ENCODE assay signal across 15 mouse cellular contexts in the genomic region with DNA sequence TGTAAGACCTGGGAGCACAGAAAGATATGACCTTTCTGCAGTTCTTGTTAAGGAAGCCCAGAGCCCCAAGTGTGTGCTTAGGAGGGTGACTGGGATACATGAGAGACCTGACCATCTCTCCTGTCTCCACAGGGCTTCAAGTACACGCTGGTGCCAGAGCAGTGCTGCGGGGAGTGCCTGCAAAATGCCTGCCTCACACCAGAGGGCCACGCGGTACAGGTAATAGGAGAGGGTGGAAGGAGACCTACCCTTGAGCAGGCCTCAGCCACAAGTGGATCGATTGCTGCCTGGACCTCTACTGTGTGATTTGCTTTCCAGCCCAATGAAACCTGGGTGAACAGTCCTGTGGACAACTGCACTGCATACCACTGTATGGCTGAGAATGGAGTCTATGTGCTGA. TPM values are rescaled to one million over a fixed set of nuclear protein-coding genes. Genes with fewer than 3 reads are reported as not detected.
DNase-seq lines count a peak whose midpoint lies in the region; ATAC-seq and TF ChIP-seq lines count a peak whose summit lies in the region.
"Had no signal": no experiment of that assay in that cellular context is flagged by ENCODE, and none has a peak within 500 bp of the region (broad histone marks: within the 10 kb centered on the region; RNA-seq: fewer than 3 reads in every experiment).

No protein-coding gene starts in this region.

- no peak for ATAC-seq in lung, embryonic 14.5 days (ENCODE audit: insufficient read depth)
- ATAC-seq in liver, embryonic 14.5 days (ENCODE audit: insufficient read depth) = no peak
- ATAC-seq: midbrain, embryonic 15.5 days had no signal

- H3K4me2 ChIP-seq in lung, embryonic 14.5 days = no peak overlapping the region
- no peak overlapping the region for H3K4me2 ChIP-seq in liver, embryonic 14.5 days (ENCODE audit: low read depth)
- H3K4me2 ChIP-seq: heart, embryonic 15.5 days; midbrain, embryonic 15.5 days had no signal

- peak; percentile 8 for TF ChIP-seq RAD21 in MEL (IDR thresholded peaks at IDR 0.05; ENCODE audit: low read depth, low read length)

- TF ChIP-seq POLR2A in MEL (IDR thresholded peaks at IDR 0.05; ENCODE audit: control insufficient read depth in 1 of 2, insufficient read depth in 1 of 2, low read depth in 1 of 2, low read length in 2 of 2, poor library complexity in 1 of 2) = no peak

- H3K79me2 ChIP-seq in MEL (ENCODE audit: control insufficient read depth, insufficient read depth, low read length, poor library complexity) = no peaks in the 10 kb centered on the region

- no peaks in the 10 kb centered on the region for H3K4me1 ChIP-seq in lung, embryonic 14.5 days (ENCODE audit: insufficient read depth)
- no peaks in the 10 kb centered on the region for H3K4me1 ChIP-seq in MEL (ENCODE audit: control insufficient read depth in 1 of 2, insufficient read depth in 2 of 2, low read length in 2 of 2)
- no peaks in the 10 kb centered on the region for H3K4me1 ChIP-seq in liver, embryonic 14.5 days (replicated peaks; ENCODE audit: control insufficient read depth in 2 of 2, insufficient read depth in 2 of 2, low read length in 1 of 2)
- H3K4me1 ChIP-seq: heart, embryonic 15.5 days; midbrain, embryonic 15.5 days had no signal

- H3K9ac ChIP-seq in lung, embryonic 14.5 days = no peak overlapping the region
- H3K9ac ChIP-seq in MEL (ENCODE audit: control insufficient read depth, low read depth, low read length, poor library complexity, severe bottlenecking) = no peak overlapping the region
- H3K9ac ChIP-seq in liver, embryonic 14.5 days (replicated peaks) = no peak overlapping the region
- H3K9ac ChIP-seq: heart, embryonic 15.5 days; midbrain, embryonic 15.5 days had no signal

- intact Hi-C loops in heart, postnatal 10 days (cut with DNase I) = no loop called here

- TF ChIP-seq EP300 in MEL (IDR thresholded peaks at IDR 0.05; ENCODE audit: low read depth in 1 of 2, low read length in 2 of 2) = no peak
- TF ChIP-seq EP300 in liver, embryonic 14.5 days (IDR thresholded peaks at IDR 0.05; ENCODE audit: low read depth) = no peak

- H3K9me3 ChIP-seq in lung, embryonic 14.5 days (ENCODE audit: low read depth, low read length) = no peaks in the 10 kb centered on the region
- no peaks in the 10 kb centered on the region for H3K9me3 ChIP-seq in MEL (replicated peaks; ENCODE audit: insufficient read depth, low read length)
- no peaks in the 10 kb centered on the region for H3K9me3 ChIP-seq in liver, embryonic 14.5 days (ENCODE audit: control insufficient read depth, low read length)
- H3K9me3 ChIP-seq: heart, embryonic 15.5 days; midbrain, embryonic 15.5 days had no signal

- H3K4me3 ChIP-seq in lung, embryonic 14.5 days (ENCODE audit: low read depth, low read length) = no peak overlapping the region
- H3K4me3 ChIP-seq in MEL (ENCODE audit: control insufficient read depth in 1 of 2, insufficient read depth in 1 of 2, low read depth in 2 of 2, low read length in 2 of 2) = no peak overlapping the region
- H3K4me3 ChIP-seq in liver, embryonic 14.5 days (ENCODE audit: insufficient read depth in 1 of 2, low read depth in 2 of 2, low read length in 2 of 2) = no peak overlapping the region
- H3K4me3 ChIP-seq: heart, embryonic 15.5 days; midbrain, embryonic 15.5 days had no signal

- DNase-seq in heart, postnatal 10 days = peak; percentile 11 to 23
- DNase-seq in heart, adult 18-20 months = no peak
- DNase-seq in lung, embryonic 14.5 days = no peak
- DNase-seq in lung, adult 18-20 months = no peak
- DNase-seq in MEL (ENCODE audit: low read depth, low spot score) = no peak
- no peak for DNase-seq in liver, embryonic 14.5 days (ENCODE audit: low read depth in 3 of 3, low spot score in 3 of 3)
- no peak for DNase-seq in adrenal gland, adult (ENCODE audit: inconsistent age in 2 of 2, low spot score in 1 of 2)
- DNase-seq in frontal cortex, postnatal 10 days (ENCODE audit: low spot score in 2 of 2) = no peak
- DNase-seq: lung, postnatal 4 days; right cerebral cortex, adult 18-20 months had no signal

- TF ChIP-seq CTCF in lung, embryonic 14.5 days (IDR thresholded peaks at IDR 0.05; ENCODE audit: low read depth) = 0 out of 2 replicates have a peak, but pooled peaks have one; percentile 7
- TF ChIP-seq CTCF in MEL (IDR thresholded peaks at IDR 0.05 in 2 of 3, conservative IDR thresholded peaks at IDR 0.05 in 1 of 3; ENCODE audit: control insufficient read depth in 1 of 3, insufficient read depth in 1 of 3, low read depth in 2 of 3, low read length in 3 of 3, poor library complexity in 1 of 3, severe bottlenecking in 1 of 3) = 0 out of 6 replicates have a peak, but pooled peaks of 2 of the 3 experiments have one; percentile 3 to 16
- TF ChIP-seq CTCF in liver, embryonic 14.5 days (IDR thresholded peaks at IDR 0.05; ENCODE audit: low read depth) = peak; percentile 47; the same call in 1 of the 2 replicates

- H3K36me3 ChIP-seq in lung, embryonic 14.5 days (ENCODE audit: insufficient read depth) = peaks cover 10% of the 10 kb centered on the region; the same call in 1 of the 2 replicates
- H3K36me3 ChIP-seq in MEL (ENCODE audit: control insufficient read depth in 1 of 2, insufficient read depth in 2 of 2, low read length in 2 of 2) = no peaks in the 10 kb centered on the region
- H3K36me3 ChIP-seq in liver, embryonic 14.5 days (replicated peaks; ENCODE audit: control insufficient read depth, insufficient read depth, low read depth) = no peaks in the 10 kb centered on the region

- WGBS in lung, embryonic 14.5 days = 72% methylated on average over 5 of the region's 5 CpGs
- 69% methylated on average over 5 of the region's 5 CpGs for WGBS in liver, embryonic 14.5 days (ENCODE audit: insufficient replicate concordance)

- H3K27me3 ChIP-seq in lung, embryonic 14.5 days (ENCODE audit: insufficient read depth, low read length) = no peaks in the 10 kb centered on the region
- no peaks in the 10 kb centered on the region for H3K27me3 ChIP-seq in MEL (ENCODE audit: control insufficient read depth in 1 of 2, insufficient read depth in 2 of 2, low read length in 2 of 2)
- no peaks in the 10 kb centered on the region for H3K27me3 ChIP-seq in liver, embryonic 14.5 days (ENCODE audit: control insufficient read depth, insufficient read depth, low read length)
- H3K27me3 ChIP-seq: heart, embryonic 15.5 days; midbrain, embryonic 15.5 days had no signal

- no peak overlapping the region for H3K27ac ChIP-seq in lung, embryonic 14.5 days (ENCODE audit: low read depth)
- no peak overlapping the region for H3K27ac ChIP-seq in MEL (ENCODE audit: control insufficient read depth, low read depth, low read length)
- no peak overlapping the region for H3K27ac ChIP-seq in liver, embryonic 14.5 days
- H3K27ac ChIP-seq: heart, embryonic 15.5 days; midbrain, embryonic 15.5 days had no signal

TF ChIP-seq in MEL, 35 proteins besides CTCF, POLR2A, EP300 and RAD21:
- TF ChIP-seq ETS1 (IDR thresholded peaks at IDR 0.05; ENCODE audit: low read depth, low read length) (no peak), MYC (IDR thresholded peaks at IDR 0.05; ENCODE audit: low read depth, low read length) (no peak), BHLHE40 (IDR thresholded peaks at IDR 0.05; ENCODE audit: borderline replicate concordance, low read depth, low read length) (no peak), HCFC1 (IDR thresholded peaks at IDR 0.05; ENCODE audit: low read depth, low read length) (no peak), ZC3H11A (IDR thresholded peaks at IDR 0.05; ENCODE audit: low read depth, low read length) (no peak), TCF12 (IDR thresholded peaks at IDR 0.05; ENCODE audit: low read depth, low read length) (no peak), UBTF (IDR thresholded peaks at IDR 0.05; ENCODE audit: borderline replicate concordance, insufficient read depth, low read depth, low read length) (no peak), TBP (IDR thresholded peaks at IDR 0.05; ENCODE audit: low read depth, low read length) (no peak), ZMIZ1 (IDR thresholded peaks at IDR 0.05; ENCODE audit: low read depth, low read length) (no peak), MAX (IDR thresholded peaks at IDR 0.05; ENCODE audit: low read length) (no peak), SMC3 (IDR thresholded peaks at IDR 0.05; ENCODE audit: low read depth, low read length) (no peak), TAL1 (IDR thresholded peaks at IDR 0.05; ENCODE audit: low read length) (no peak)

RNA-seq across cellular contexts. Expression of a gene that starts 31.7 kb away (rescaled TPM):
- under 1 TPM in 1 of 2 experiments, not detected in 1; 0.38 TPM for total RNA-seq in heart, postnatal 10 days (2021)
- 1 to 10 TPM in 1 of 2 experiments, not detected in 1; 1.6 TPM for total RNA-seq in heart, adult 18-20 months (2021)
- polyA plus RNA-seq in lung, embryonic 14.5 days (2014; fragmentation: Nextera tagmentation; extraction: Ambion mirVana) = 0.07 and 0.15 TPM in 2 replicates
- not detected in 2 replicates for total RNA-seq in MEL (2012; rRNA removed)
- polyA plus RNA-seq in MEL (2012; ENCODE audit: insufficient read depth in 1 of 2, insufficient read length in 2 of 2, low read depth in 1 of 2, low replicate concordance in 2 of 2, missing spikeins in 1 of 2) = under 1 TPM in 1 of 2 experiments, not detected in 1; 0.01 TPM
- not detected in 2 replicates for polyA plus RNA-seq in liver, embryonic 14.5 days (2012; rRNA removed)
- polyA plus RNA-seq in liver, embryonic 14.5 days (2014; fragmentation: Nextera tagmentation; extraction: Ambion mirVana) = not detected in 2 replicates
- total RNA-seq: gastrocnemius, adult 8-10 months had no signal
- polyA plus RNA-seq: embryonic facial prominence, embryonic 11.5 days; forebrain, embryonic 11.5 days had no signal

RNA-seq across cellular contexts. Expression of a gene that starts 47.8 kb away (rescaled TPM):
- total RNA-seq in heart, postnatal 10 days (2021) = 10 to 100 TPM; 47.2 to 47.7 TPM
- total RNA-seq in heart, adult 18-20 months (2021) = 10 to 100 TPM; 50.9 to 54.4 TPM
- 50.3 and 54.5 TPM in 2 replicates for polyA plus RNA-seq in lung, embryonic 14.5 days (2014; fragmentation: Nextera tagmentation; extraction: Ambion mirVana)
- total RNA-seq in MEL (2012; rRNA removed) = 33.3 and 35.6 TPM in 2 replicates
- 10 to 100 TPM; 53.4 to 63.8 TPM for polyA plus RNA-seq in MEL (2012; ENCODE audit: insufficient read depth in 1 of 2, insufficient read length in 2 of 2, low read depth in 1 of 2, low replicate concordance in 2 of 2, missing spikeins in 1 of 2)
- polyA plus RNA-seq in liver, embryonic 14.5 days (2012; rRNA removed) = 13.5 and 15.3 TPM in 2 replicates
- polyA plus RNA-seq in liver, embryonic 14.5 days (2014; fragmentation: Nextera tagmentation; extraction: Ambion mirVana) = 18.0 and 19.7 TPM in 2 replicates

Comparison
In these comparisons a context has a peak if more than half of its experiments do, and no peak if none do; other contexts are left out.
1. DNase-seq: peak in heart, postnatal 10 days (2 of 2); none in heart, adult 18-20 months (0 of 2), lung, embryonic 14.5 days (single experiment), lung, adult 18-20 months (0 of 2), MEL (single experiment), liver, embryonic 14.5 days (0 of 3), adrenal gland, adult (0 of 2) and frontal cortex, postnatal 10 days (0 of 2).
2. Peak in every context shown above with its lines, with median percentiles within 50 percentile points of each other: CTCF ChIP-seq.